Mouse (Mus musculus) E14TG2a.4 (cell line): ENCODE measurements around the gene Wdr81.

Experiments
- CTCF ChIP-seq: conservative IDR thresholded peaks from 2 replicates; pipeline ENCODE4 v1.5.1; 2014; ENCODE audit warnings: low read length
- POU5F1 ChIP-seq: IDR thresholded peaks from 2 replicates; pipeline ENCODE4 v1.6.1; 2014; ENCODE audit warnings: low read length, borderline replicate concordance

- TF ChIP-seq CTCF (no peak), POU5F1 (no peak)
Observed at GRCm38 (mm10) chr11:75450936-75451335, 3.6 kb downstream of the Wdr81 start.
